Mouse (Mus musculus): ENCODE data around the gene Mthfsd. TPM values are rescaled to one million over a fixed set of nuclear protein-coding genes. Genes with fewer than 3 reads are reported as not detected.

Gene Mthfsd
- polyA plus RNA-seq, 1 experiment from 2014 or later: 63.7 TPM

DNA sequence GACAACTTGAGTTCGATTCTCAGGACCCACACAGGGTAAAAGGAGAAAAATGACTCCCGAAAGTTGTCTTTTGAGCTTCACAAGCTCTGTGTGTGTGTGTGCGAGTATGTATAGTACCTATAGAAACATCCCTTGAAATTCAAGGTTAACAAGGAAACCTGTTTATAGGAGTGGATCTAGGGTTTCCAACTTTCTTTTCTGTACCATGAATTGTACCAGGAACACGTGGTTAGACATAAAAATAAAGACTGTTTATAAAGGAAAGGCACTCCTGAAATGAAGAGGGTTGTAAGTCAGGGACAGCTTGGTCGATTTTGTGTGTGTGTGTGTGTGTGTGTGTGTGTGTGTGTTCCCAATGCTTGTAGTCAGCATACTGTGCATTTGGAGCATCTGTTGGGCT, 465 bp upstream of the Mthfsd start:
- peaks cover 8% of the 10 kb centered on the region for H3K4me1 ChIP-seq (ENCODE audit: control insufficient read depth, insufficient read depth, low read length)
- H3K36me3 ChIP-seq (ENCODE audit: control insufficient read depth, insufficient read depth, low read length): peaks cover 3% of the 10 kb centered on the region; the same call in 1 of the 2 replicates
- WGBS: 14% methylated on average over 5 of the region's 5 CpGs
- peak overlapping the region; percentile 91 for H3K4me3 ChIP-seq (ENCODE audit: low read depth, low read length)
- peaks cover 7% of the 10 kb centered on the region for H3K27me3 ChIP-seq (ENCODE audit: control insufficient read depth, insufficient read depth, low read length)
- DNase-seq (ENCODE audit: low spot score) (no peak), ATAC-seq (ENCODE audit: insufficient read depth, low FRiP score, low TSS enrichment) (no peak)
- H3K9me3 ChIP-seq (ENCODE audit: control insufficient read depth, low read length): no peaks in the 10 kb centered on the region
- peak overlapping the region; percentile 89 for H3K9ac ChIP-seq (ENCODE audit: low read length)
- H3K27ac ChIP-seq (ENCODE audit: low read depth, low read length): no peak overlapping the region
- peak overlapping the region; percentile 85 for H3K4me2 ChIP-seq (ENCODE audit: low read depth)

DNA sequence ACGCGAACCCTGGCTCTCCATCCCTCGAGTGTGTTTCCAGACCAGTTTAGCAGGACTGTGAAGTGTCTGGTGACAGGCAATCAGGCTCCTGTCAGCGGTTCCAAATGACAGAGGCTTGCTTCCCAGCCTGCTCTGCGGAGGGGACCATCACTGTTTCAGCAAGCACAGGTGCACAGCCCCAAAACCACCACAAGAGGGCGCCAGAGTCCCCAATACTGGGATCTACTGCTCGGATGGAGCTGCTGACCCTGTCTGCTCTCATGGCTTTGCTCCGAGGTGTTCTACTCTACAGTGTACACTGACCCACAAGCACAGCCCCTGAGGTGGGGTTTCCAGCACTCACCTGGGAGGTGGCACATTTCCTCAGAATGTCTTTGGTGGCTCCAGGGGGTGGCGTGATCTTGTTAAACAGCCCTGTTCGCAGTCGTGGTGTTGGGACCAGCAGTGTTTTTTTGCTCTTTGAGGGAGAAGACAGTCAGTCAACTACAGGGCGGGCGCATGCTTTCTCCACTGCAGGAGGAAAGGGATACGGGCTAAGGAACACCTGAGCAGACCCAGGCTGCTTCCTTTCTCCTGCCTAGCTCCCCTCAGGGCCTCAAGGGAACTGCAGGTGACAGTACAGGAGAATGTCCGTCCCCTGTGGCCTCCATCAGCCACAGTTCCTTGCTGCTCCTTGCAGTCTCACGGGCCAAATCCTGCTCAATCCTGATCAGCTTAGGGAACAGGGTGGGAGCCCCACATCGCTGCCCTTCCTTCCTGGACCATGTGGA, 4.0 kb downstream of the Mthfsd start:
- H3K9ac ChIP-seq (ENCODE audit: low read length): no peak overlapping the region
- no peaks in the 10 kb centered on the region for H3K9me3 ChIP-seq (ENCODE audit: control insufficient read depth, low read length)
- H3K4me3 ChIP-seq (ENCODE audit: low read depth, low read length): no peak overlapping the region
- peaks cover 16% of the 10 kb centered on the region for H3K36me3 ChIP-seq (ENCODE audit: control insufficient read depth, insufficient read depth, low read length)
- H3K4me2 ChIP-seq (ENCODE audit: low read depth): no peak overlapping the region
- DNase-seq (ENCODE audit: low spot score): peak; percentile 85
- H3K4me1 ChIP-seq (ENCODE audit: control insufficient read depth, insufficient read depth, low read length): peaks cover 8% of the 10 kb centered on the region
- ATAC-seq (ENCODE audit: insufficient read depth, low FRiP score, low TSS enrichment): 0 out of 2 replicates have a peak, but pooled peaks have one; percentile 19
- no peak overlapping the region for H3K27ac ChIP-seq (ENCODE audit: low read depth, low read length)
- WGBS: 50% methylated on average over 17 of the region's 17 CpGs
- no peaks in the 10 kb centered on the region for H3K27me3 ChIP-seq (ENCODE audit: control insufficient read depth, insufficient read depth, low read length)

GRCm38 (mm10) chr8:121093496-121093895, 14.7 kb downstream of the Mthfsd start:
- H3K4me2 ChIP-seq (ENCODE audit: low read depth): no peak overlapping the region
- H3K27ac ChIP-seq (ENCODE audit: low read depth, low read length): no peak overlapping the region
- DNase-seq (ENCODE audit: low spot score) (no peak), ATAC-seq (ENCODE audit: insufficient read depth, low FRiP score, low TSS enrichment) (no peak)
- H3K27me3 ChIP-seq (ENCODE audit: control insufficient read depth, insufficient read depth, low read length): peaks cover 47% of the 10 kb centered on the region
- no peaks in the 10 kb centered on the region for H3K9me3 ChIP-seq (ENCODE audit: control insufficient read depth, low read length)
- H3K4me3 ChIP-seq (ENCODE audit: low read depth, low read length): no peak overlapping the region
- H3K9ac ChIP-seq (ENCODE audit: low read length): no peak overlapping the region
- WGBS: 59% methylated on average over 6 of the region's 6 CpGs
- H3K36me3 ChIP-seq (ENCODE audit: control insufficient read depth, insufficient read depth, low read length): peaks cover 7% of the 10 kb centered on the region; the same call in 1 of the 2 replicates
- no peaks in the 10 kb centered on the region for H3K4me1 ChIP-seq (ENCODE audit: control insufficient read depth, insufficient read depth, low read length)

GRCm38 (mm10) chr8:121092627-121093026, 15.6 kb downstream of the Mthfsd start:
- no peak overlapping the region for H3K4me3 ChIP-seq (ENCODE audit: low read depth, low read length)
- H3K27ac ChIP-seq (ENCODE audit: low read depth, low read length): no peak overlapping the region
- DNase-seq (ENCODE audit: low spot score): peak; percentile 89
- peak; percentile 57; the same call in 1 of the 2 replicates for ATAC-seq (ENCODE audit: insufficient read depth, low FRiP score, low TSS enrichment)
- no peak overlapping the region for H3K4me2 ChIP-seq (ENCODE audit: low read depth)
- peaks cover 5% of the 10 kb centered on the region; the same call in 1 of the 2 replicates for H3K36me3 ChIP-seq (ENCODE audit: control insufficient read depth, insufficient read depth, low read length)
- H3K27me3 ChIP-seq (ENCODE audit: control insufficient read depth, insufficient read depth, low read length): peaks cover 55% of the 10 kb centered on the region
- H3K9ac ChIP-seq (ENCODE audit: low read length): no peak overlapping the region
- WGBS: 3% methylated on average over 16 of the region's 16 CpGs
- no peaks in the 10 kb centered on the region for H3K4me1 ChIP-seq (ENCODE audit: control insufficient read depth, insufficient read depth, low read length)
- no peaks in the 10 kb centered on the region for H3K9me3 ChIP-seq (ENCODE audit: control insufficient read depth, low read length)

DNA sequence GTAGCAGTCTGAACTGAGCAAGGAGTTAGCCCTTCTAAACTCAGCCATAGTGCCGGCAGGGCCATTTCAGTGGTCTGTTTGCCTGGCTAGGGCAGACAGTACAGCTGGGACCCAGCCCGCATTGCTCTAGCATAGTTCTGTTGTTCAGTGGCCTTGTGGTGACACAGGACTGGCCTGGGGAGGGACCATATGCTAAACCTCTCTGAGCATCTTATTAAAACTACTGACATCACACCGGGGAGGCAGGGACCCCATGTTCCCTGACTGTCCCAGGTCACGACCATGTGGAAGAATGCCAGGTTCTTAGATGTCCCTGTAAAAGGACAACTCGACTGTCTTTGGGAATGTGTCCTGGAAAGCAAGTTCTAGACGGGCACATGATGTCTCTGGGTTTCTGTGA, 16.1 kb downstream of the Mthfsd start:
- Histone ChIP-seq H3K9me3 (ENCODE audit: control insufficient read depth, low read length) (no peaks in the 10 kb centered on the region), H3K4me3 (ENCODE audit: low read depth, low read length) (no peak overlapping the region), H3K4me2 (ENCODE audit: low read depth) (no peak overlapping the region), H3K4me1 (ENCODE audit: control insufficient read depth, insufficient read depth, low read length) (no peaks in the 10 kb centered on the region), H3K36me3 (ENCODE audit: control insufficient read depth, insufficient read depth, low read length) (0 out of 2 replicates have a peak, but pooled peaks cover 2% of the 10 kb centered on the region), H3K9ac (ENCODE audit: low read length) (no peak overlapping the region), H3K27ac (ENCODE audit: low read depth, low read length) (no peak overlapping the region), H3K27me3 (ENCODE audit: control insufficient read depth, insufficient read depth, low read length) (peaks cover 60% of the 10 kb centered on the region)
- DNase-seq (ENCODE audit: low spot score): no peak
- ATAC-seq (ENCODE audit: insufficient read depth, low FRiP score, low TSS enrichment): 0 out of 2 replicates have a peak, but pooled peaks have one; percentile 10
- WGBS: 38% methylated on average over 6 of the region's 6 CpGs

- WGBS: 0% methylated on average over 1 of the region's 1 CpGs
- Histone ChIP-seq H3K4me1 (ENCODE audit: control insufficient read depth, insufficient read depth, low read length) (no peaks in the 10 kb centered on the region), H3K36me3 (ENCODE audit: control insufficient read depth, insufficient read depth, low read length) (no peaks in the 10 kb centered on the region), H3K4me2 (ENCODE audit: low read depth) (no peak overlapping the region), H3K9ac (ENCODE audit: low read length) (no peak overlapping the region), H3K27me3 (ENCODE audit: control insufficient read depth, insufficient read depth, low read length) (peaks cover 74% of the 10 kb centered on the region), H3K4me3 (ENCODE audit: low read depth, low read length) (no peak overlapping the region), H3K27ac (ENCODE audit: low read depth, low read length) (no peak overlapping the region), H3K9me3 (ENCODE audit: control insufficient read depth, low read length) (no peaks in the 10 kb centered on the region)
- ATAC-seq (ENCODE audit: insufficient read depth, low FRiP score, low TSS enrichment) (no peak), DNase-seq (ENCODE audit: low spot score) (no peak)
Observed at GRCm38 (mm10) chr8:121090716-121091115, 17.5 kb downstream of the Mthfsd start.

DNA sequence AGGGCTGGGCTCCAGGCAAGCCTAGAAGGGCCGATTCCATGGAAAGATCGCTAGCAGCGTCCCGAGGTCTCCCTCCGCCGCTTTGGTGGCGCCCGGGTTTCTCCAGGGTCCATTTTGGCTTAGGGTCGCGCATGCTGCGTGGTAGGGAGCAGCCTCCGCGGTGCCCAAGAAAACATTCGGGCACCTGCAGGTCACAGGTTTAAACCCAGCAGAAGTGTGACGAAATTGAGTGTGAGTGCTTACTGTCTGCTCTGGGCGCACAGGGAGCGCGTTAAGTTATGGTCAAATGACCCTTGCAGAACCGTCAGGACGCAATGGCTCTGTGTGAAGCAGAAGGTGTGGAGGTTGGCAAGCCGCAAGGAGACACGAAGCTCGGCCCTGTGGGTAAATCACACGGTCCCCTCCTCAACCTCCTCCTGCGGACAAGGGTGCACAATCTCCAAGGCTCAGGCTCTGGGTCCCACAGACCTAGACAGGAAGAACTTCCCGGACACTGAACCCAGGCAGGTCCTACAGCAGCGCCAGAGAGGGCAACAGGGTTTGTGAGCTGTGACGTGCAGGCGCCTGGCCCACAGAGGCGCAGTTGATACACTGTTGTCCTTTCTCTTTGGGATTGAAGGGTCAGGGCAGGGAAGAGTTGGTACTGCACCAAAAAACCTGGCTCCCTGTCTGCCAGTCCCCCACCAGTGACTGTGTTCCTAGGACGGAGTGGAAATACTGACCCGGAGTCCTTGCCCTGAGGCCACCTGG, 18.4 kb downstream of the Mthfsd start:
- peaks cover 83% of the 10 kb centered on the region for H3K27me3 ChIP-seq (ENCODE audit: control insufficient read depth, insufficient read depth, low read length)
- DNase-seq (ENCODE audit: low spot score) (no peak), ATAC-seq (ENCODE audit: insufficient read depth, low FRiP score, low TSS enrichment) (no peak)
- H3K4me2 ChIP-seq (ENCODE audit: low read depth): no peak overlapping the region
- H3K36me3 ChIP-seq (ENCODE audit: control insufficient read depth, insufficient read depth, low read length): no peaks in the 10 kb centered on the region
- no peaks in the 10 kb centered on the region for H3K9me3 ChIP-seq (ENCODE audit: control insufficient read depth, low read length)
- H3K9ac ChIP-seq (ENCODE audit: low read length): no peak overlapping the region
- WGBS: 2% methylated on average over 32 of the region's 32 CpGs
- no peak overlapping the region for H3K27ac ChIP-seq (ENCODE audit: low read depth, low read length)
- H3K4me1 ChIP-seq (ENCODE audit: control insufficient read depth, insufficient read depth, low read length): peaks cover under 1% of the 10 kb centered on the region; the same call in 1 of the 2 replicates
- no peak overlapping the region for H3K4me3 ChIP-seq (ENCODE audit: low read depth, low read length)

- H3K27me3 ChIP-seq (ENCODE audit: control insufficient read depth, insufficient read depth, low read length): peaks cover 91% of the 10 kb centered on the region
- DNase-seq (ENCODE audit: low spot score) (peak; percentile 47), ATAC-seq (ENCODE audit: insufficient read depth, low FRiP score, low TSS enrichment) (no peak)
- no peak overlapping the region for H3K4me3 ChIP-seq (ENCODE audit: low read depth, low read length)
- WGBS: under 1% methylated on average over 39 of the region's 40 CpGs
- H3K4me2 ChIP-seq (ENCODE audit: low read depth): no peak overlapping the region
- H3K9me3 ChIP-seq (ENCODE audit: control insufficient read depth, low read length): no peaks in the 10 kb centered on the region
- no peak overlapping the region for H3K9ac ChIP-seq (ENCODE audit: low read length)
- peaks cover 8% of the 10 kb centered on the region for H3K4me1 ChIP-seq (ENCODE audit: control insufficient read depth, insufficient read depth, low read length)
- no peak overlapping the region for H3K27ac ChIP-seq (ENCODE audit: low read depth, low read length)
- H3K36me3 ChIP-seq (ENCODE audit: control insufficient read depth, insufficient read depth, low read length): no peaks in the 10 kb centered on the region
Observed at GRCm38 (mm10) chr8:121088871-121089630, 19.1 kb downstream of the Mthfsd start.
